Mouse (Mus musculus): Measurements from ENCODE around the gene Zfp704. TPM values are rescaled to one million over a fixed set of nuclear protein-coding genes. Genes with fewer than 3 reads are reported as not detected.

Zfp704 gene
- polyA plus RNA-seq, 1 experiment: 0.82 TPM

DNA sequence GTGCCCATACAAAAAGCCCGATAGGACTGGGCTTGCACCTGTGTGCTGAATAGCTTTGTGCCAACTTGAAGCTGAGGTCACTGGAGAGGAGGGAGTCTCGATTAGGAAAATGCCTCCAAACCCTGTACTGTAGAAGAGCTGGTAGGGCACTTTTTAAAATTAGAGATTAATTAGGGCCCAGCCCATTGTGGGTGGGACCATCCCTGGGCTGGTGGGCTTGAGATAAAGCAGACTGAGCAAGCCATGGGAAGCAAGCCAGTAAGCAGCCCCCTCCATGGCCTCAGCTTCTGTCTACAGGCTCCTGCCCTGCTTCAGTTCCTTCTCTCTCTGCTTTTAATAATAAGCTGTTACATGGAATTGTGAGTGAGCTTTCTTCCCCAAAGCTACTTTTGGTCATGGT is 26.4 kb downstream of the Zfp704 start:
- no peak for DNase-seq (ENCODE audit: low read depth in 1 of 2, low spot score in 2 of 2)
- Histone ChIP-seq H3K36me3 (ENCODE audit: control insufficient read depth, insufficient read depth, low read length) (no peaks in the 10 kb centered on the region), H3K27me3 (ENCODE audit: control insufficient read depth, insufficient read depth, low read length) (no peaks in the 10 kb centered on the region), H3K4me3 (ENCODE audit: extremely low read depth, insufficient read depth, insufficient read length) (no peak overlapping the region), H3K4me1 (ENCODE audit: control insufficient read depth, insufficient read depth, insufficient read length) (no peaks in the 10 kb centered on the region), H3K27ac (ENCODE audit: insufficient read depth, low read length) (no peak overlapping the region)
- TF ChIP-seq CTCF (IDR thresholded peaks at IDR 0.05; ENCODE audit: extremely low read depth, insufficient read depth, insufficient read length, insufficient replicate concordance) (no peak), POLR2A (IDR thresholded peaks at IDR 0.05; ENCODE audit: low read depth, low read length) (no peak)
- 78% methylated on average over 2 of the region's 2 CpGs for WGBS

- Histone ChIP-seq H3K4me1 (ENCODE audit: control insufficient read depth, insufficient read depth, insufficient read length) (no peaks in the 10 kb centered on the region), H3K27me3 (ENCODE audit: control insufficient read depth, insufficient read depth, low read length) (no peaks in the 10 kb centered on the region), H3K36me3 (ENCODE audit: control insufficient read depth, insufficient read depth, low read length) (no peaks in the 10 kb centered on the region), H3K4me3 (ENCODE audit: extremely low read depth, insufficient read depth, insufficient read length) (no peak overlapping the region), H3K27ac (ENCODE audit: insufficient read depth, low read length) (no peak overlapping the region)
- WGBS: 75% methylated on average over 14 of the region's 14 CpGs
- TF ChIP-seq CTCF (IDR thresholded peaks at IDR 0.05; ENCODE audit: extremely low read depth, insufficient read depth, insufficient read length, insufficient replicate concordance) (no peak), POLR2A (IDR thresholded peaks at IDR 0.05; ENCODE audit: low read depth, low read length) (no peak)
- no peak for DNase-seq (ENCODE audit: low read depth in 1 of 2, low spot score in 2 of 2)
These were observed 28.7 kb downstream of the Zfp704 start for GRCm38 (mm10) chr3:9580952-9581798.

DNA sequence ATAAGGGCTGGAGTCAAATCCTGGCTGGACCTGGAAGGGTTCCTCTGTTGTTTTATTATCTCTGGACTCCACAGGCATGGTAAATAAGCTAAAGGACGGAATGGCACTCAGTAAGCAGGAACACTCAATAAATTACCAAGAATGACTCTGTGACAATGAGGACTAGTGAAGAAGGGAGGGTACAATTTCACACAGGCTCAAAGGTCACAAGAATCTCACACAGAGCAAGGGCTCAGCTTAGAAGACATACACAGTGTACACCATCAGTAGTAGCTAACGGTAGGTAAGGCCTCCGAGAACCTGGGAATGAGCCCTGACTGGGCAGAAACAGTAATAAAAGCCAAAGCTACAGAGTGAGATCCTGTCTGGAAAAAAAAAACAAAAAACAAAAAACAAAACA is 29.8 kb downstream of the Zfp704 start:
- no peak for DNase-seq (ENCODE audit: low read depth in 1 of 2, low spot score in 2 of 2)
- TF ChIP-seq POLR2A (IDR thresholded peaks at IDR 0.05; ENCODE audit: low read depth, low read length) (no peak), CTCF (IDR thresholded peaks at IDR 0.05; ENCODE audit: extremely low read depth, insufficient read depth, insufficient read length, insufficient replicate concordance) (no peak)
- no peaks in the 10 kb centered on the region for H3K36me3 ChIP-seq (ENCODE audit: control insufficient read depth, insufficient read depth, low read length)
- no peak overlapping the region for H3K27ac ChIP-seq (ENCODE audit: insufficient read depth, low read length)
- no peak overlapping the region for H3K4me3 ChIP-seq (ENCODE audit: extremely low read depth, insufficient read depth, insufficient read length)
- WGBS: 93% methylated on average over 3 of the region's 3 CpGs
- no peaks in the 10 kb centered on the region for H3K4me1 ChIP-seq (ENCODE audit: control insufficient read depth, insufficient read depth, insufficient read length)
- no peaks in the 10 kb centered on the region for H3K27me3 ChIP-seq (ENCODE audit: control insufficient read depth, insufficient read depth, low read length)

DNA sequence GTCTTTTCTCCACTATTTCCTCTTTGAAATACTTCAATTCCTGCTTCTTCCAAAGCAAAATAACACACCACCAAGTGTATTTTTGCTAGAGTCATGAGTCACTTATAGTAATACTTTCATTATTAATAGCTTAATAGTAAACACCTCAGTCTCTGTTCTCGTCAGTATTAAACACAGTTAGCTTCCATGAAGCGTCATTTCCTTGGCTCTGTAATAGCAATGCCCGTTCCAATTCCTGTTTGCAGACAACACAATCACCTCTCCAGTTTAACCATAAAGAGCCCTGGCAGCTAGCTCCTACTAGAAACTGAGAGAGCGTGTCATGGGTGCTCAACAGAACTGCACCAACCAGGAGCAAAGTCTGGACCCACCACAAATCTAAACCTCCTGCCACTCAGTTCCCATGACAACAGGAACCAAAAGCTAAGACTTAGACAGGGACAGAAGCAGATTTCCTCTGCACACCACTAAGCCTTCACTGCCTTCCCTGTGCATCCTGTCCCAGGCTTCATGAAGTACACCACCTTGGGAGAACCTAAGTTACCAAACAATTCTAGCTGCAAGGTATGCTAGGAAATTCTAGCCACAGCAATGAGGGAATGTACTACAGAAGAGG is 30.7 kb downstream of the Zfp704 start:
- WGBS: 50% methylated on average over 4 of the region's 4 CpGs
- no peak for TF ChIP-seq CTCF (IDR thresholded peaks at IDR 0.05; ENCODE audit: extremely low read depth, insufficient read depth, insufficient read length, insufficient replicate concordance)
- TF ChIP-seq POLR2A (IDR thresholded peaks at IDR 0.05; ENCODE audit: low read depth, low read length): no peak
- no peak overlapping the region for H3K27ac ChIP-seq (ENCODE audit: insufficient read depth, low read length)
- DNase-seq (ENCODE audit: low read depth in 1 of 2, low spot score in 2 of 2): no peak
- H3K27me3 ChIP-seq (ENCODE audit: control insufficient read depth, insufficient read depth, low read length): no peaks in the 10 kb centered on the region
- H3K36me3 ChIP-seq (ENCODE audit: control insufficient read depth, insufficient read depth, low read length): no peaks in the 10 kb centered on the region
- no peaks in the 10 kb centered on the region for H3K4me1 ChIP-seq (ENCODE audit: control insufficient read depth, insufficient read depth, insufficient read length)
- no peak overlapping the region for H3K4me3 ChIP-seq (ENCODE audit: extremely low read depth, insufficient read depth, insufficient read length)

GRCm38 (mm10) chr3:9576872-9577271 is 33.0 kb downstream of the Zfp704 start:
- Histone ChIP-seq H3K36me3 (ENCODE audit: control insufficient read depth, insufficient read depth, low read length) (no peaks in the 10 kb centered on the region), H3K27ac (ENCODE audit: insufficient read depth, low read length) (no peak overlapping the region), H3K27me3 (ENCODE audit: control insufficient read depth, insufficient read depth, low read length) (no peaks in the 10 kb centered on the region), H3K4me3 (ENCODE audit: extremely low read depth, insufficient read depth, insufficient read length) (no peak overlapping the region), H3K4me1 (ENCODE audit: control insufficient read depth, insufficient read depth, insufficient read length) (no peaks in the 10 kb centered on the region)
- DNase-seq (ENCODE audit: low read depth in 1 of 2, low spot score in 2 of 2): no peak
- TF ChIP-seq POLR2A (IDR thresholded peaks at IDR 0.05; ENCODE audit: low read depth, low read length) (no peak), CTCF (IDR thresholded peaks at IDR 0.05; ENCODE audit: extremely low read depth, insufficient read depth, insufficient read length, insufficient replicate concordance) (no peak)
- WGBS: 87% methylated on average over 4 of the region's 4 CpGs

DNA sequence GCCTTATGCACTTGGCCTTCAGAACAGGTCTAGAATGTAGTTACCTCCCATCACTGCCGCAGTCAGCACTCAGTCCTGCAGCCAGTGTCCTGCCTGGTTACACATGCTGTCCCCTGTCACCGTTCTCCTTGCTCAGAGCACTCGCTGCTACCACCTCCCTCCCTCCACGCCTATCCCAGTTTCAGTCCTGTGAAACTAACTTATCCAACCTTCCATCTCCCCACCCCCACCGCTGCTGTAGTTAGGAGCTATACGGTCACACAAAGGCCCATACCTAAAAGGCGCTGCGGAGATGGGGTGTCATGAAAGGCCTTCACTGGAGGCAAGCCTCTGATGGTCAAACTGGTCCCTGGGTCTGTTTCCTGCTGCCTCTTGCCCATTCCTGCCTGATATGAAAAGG is 35.6 kb downstream of the Zfp704 start:
- WGBS: 83% methylated on average over 8 of the region's 8 CpGs
- H3K4me1 ChIP-seq (ENCODE audit: control insufficient read depth, insufficient read depth, insufficient read length): no peaks in the 10 kb centered on the region
- H3K27ac ChIP-seq (ENCODE audit: insufficient read depth, low read length): no peak overlapping the region

DNA sequence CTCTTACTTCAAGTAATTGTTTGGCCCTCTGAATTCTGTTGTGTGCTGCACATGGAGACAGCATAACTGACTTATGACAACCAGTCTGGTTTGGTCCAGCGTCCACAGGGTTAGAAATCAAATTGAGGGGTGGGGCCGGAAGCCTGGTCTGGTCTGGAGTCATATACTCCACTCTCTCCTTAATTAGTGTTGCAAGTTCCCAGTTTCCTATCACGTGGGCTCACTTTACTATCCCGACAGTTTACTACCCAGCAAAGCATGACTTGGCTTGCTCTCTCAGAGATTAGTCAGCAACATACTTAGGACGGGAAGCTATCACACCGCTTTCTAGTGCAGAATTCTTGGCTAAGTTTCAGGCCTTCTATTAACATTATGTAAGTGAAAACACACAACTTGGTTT is 36.3 kb downstream of the Zfp704 start:
- Histone ChIP-seq H3K27me3 (ENCODE audit: control insufficient read depth, insufficient read depth, low read length) (no peaks in the 10 kb centered on the region), H3K4me1 (ENCODE audit: control insufficient read depth, insufficient read depth, insufficient read length) (no peaks in the 10 kb centered on the region), H3K4me3 (ENCODE audit: extremely low read depth, insufficient read depth, insufficient read length) (no peak overlapping the region), H3K36me3 (ENCODE audit: control insufficient read depth, insufficient read depth, low read length) (no peaks in the 10 kb centered on the region), H3K27ac (ENCODE audit: insufficient read depth, low read length) (no peak overlapping the region)
- TF ChIP-seq POLR2A (IDR thresholded peaks at IDR 0.05; ENCODE audit: low read depth, low read length) (no peak), CTCF (IDR thresholded peaks at IDR 0.05; ENCODE audit: extremely low read depth, insufficient read depth, insufficient read length, insufficient replicate concordance) (no peak)
- DNase-seq (ENCODE audit: low read depth in 1 of 2, low spot score in 2 of 2): no peak
- 34% methylated on average over 6 of the region's 6 CpGs for WGBS

More for the DNA sequence above, 35.6 kb downstream of the Zfp704 start:
- no peak for TF ChIP-seq POLR2A (IDR thresholded peaks at IDR 0.05; ENCODE audit: low read depth, low read length)
- no peak for TF ChIP-seq CTCF (IDR thresholded peaks at IDR 0.05; ENCODE audit: extremely low read depth, insufficient read depth, insufficient read length, insufficient replicate concordance)
- no peak for DNase-seq (ENCODE audit: low read depth in 1 of 2, low spot score in 2 of 2)
- H3K36me3 ChIP-seq (ENCODE audit: control insufficient read depth, insufficient read depth, low read length): no peaks in the 10 kb centered on the region
- no peaks in the 10 kb centered on the region for H3K27me3 ChIP-seq (ENCODE audit: control insufficient read depth, insufficient read depth, low read length)
- no peak overlapping the region for H3K4me3 ChIP-seq (ENCODE audit: extremely low read depth, insufficient read depth, insufficient read length)

All from spleen, adult 2 months (tissue).